Mouse (Mus musculus): ENCODE measurements around the gene Capns2. TPM values are rescaled to one million over a fixed set of nuclear protein-coding genes. Genes with fewer than 3 reads are reported as not detected.

Capns2 gene
- polyA plus RNA-seq, 1 experiment from 2014 or later: not detected

DNA sequence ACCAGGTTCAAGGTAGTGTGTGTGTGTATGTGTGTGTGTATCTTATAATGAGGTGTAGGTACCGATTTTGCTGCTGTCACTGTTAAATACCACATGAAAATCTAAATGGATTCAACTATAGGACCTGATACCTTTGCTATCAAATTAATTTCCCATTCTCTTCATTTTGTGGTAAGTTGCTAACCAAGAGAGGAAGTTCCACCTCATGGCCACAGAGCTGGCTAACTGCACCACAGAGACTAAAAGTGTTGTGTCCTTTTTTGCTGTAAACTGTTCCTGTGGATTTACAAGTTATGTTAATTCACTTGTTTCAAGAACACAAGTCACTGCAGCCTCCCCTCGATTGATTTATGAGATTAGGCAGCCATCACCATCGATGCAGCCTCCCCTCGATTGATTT lies 3.4 kb upstream of the Capns2 start:
- no peak overlapping the region for H3K27ac ChIP-seq (ENCODE audit: low read depth, low read length)
- no peak overlapping the region for H3K4me3 ChIP-seq (ENCODE audit: low read depth, low read length)
- H3K4me1 ChIP-seq (replicated peaks; ENCODE audit: control insufficient read depth, insufficient read depth, low read length): no peaks in the 10 kb centered on the region
- H3K27me3 ChIP-seq (ENCODE audit: control insufficient read depth, insufficient read depth, low read length): no peaks in the 10 kb centered on the region
- no peak for DNase-seq (ENCODE audit: low spot score)
- H3K4me2 ChIP-seq (replicated peaks; ENCODE audit: low read depth, low read length): no peak overlapping the region
- no peaks in the 10 kb centered on the region for H3K36me3 ChIP-seq (ENCODE audit: control insufficient read depth, insufficient read depth, low read length)
- 81% methylated on average over 4 of the region's 4 CpGs for WGBS
- no peaks in the 10 kb centered on the region for H3K9me3 ChIP-seq (ENCODE audit: control insufficient read depth, low read length)
- ATAC-seq (ENCODE audit: low FRiP score): no peak
- no peak overlapping the region for H3K9ac ChIP-seq (ENCODE audit: low read depth, low read length)

DNA sequence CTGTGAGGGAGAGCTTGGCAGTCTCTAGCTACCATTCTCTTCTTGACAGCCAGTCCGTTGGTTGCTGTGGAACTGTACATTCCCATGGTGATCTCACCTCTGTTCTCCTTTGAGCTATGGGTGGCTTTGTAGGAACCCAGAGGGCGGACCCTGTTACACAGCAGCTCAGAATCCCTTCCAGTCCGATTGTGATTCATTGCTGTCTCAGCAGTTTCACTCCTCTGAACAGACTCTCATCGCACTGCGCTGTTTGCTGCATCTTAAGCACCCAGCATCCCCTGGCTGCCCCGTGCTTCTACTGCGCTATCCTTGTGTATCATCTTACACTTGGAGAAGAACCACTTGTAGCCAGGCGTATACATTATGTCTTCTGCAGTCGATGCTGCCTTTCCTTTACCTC lies 1.6 kb upstream of the Capns2 start:
- Histone ChIP-seq H3K9ac (ENCODE audit: low read depth, low read length) (no peak overlapping the region), H3K36me3 (ENCODE audit: control insufficient read depth, insufficient read depth, low read length) (no peaks in the 10 kb centered on the region), H3K27me3 (ENCODE audit: control insufficient read depth, insufficient read depth, low read length) (no peaks in the 10 kb centered on the region), H3K4me2 (replicated peaks; ENCODE audit: low read depth, low read length) (no peak overlapping the region), H3K9me3 (ENCODE audit: control insufficient read depth, low read length) (no peaks in the 10 kb centered on the region), H3K4me1 (replicated peaks; ENCODE audit: control insufficient read depth, insufficient read depth, low read length) (no peaks in the 10 kb centered on the region), H3K4me3 (ENCODE audit: low read depth, low read length) (no peak overlapping the region), H3K27ac (ENCODE audit: low read depth, low read length) (no peak overlapping the region)
- DNase-seq (ENCODE audit: low spot score): no peak
- 85% methylated on average over 9 of the region's 9 CpGs for WGBS
- ATAC-seq (ENCODE audit: low FRiP score): no peak

DNA sequence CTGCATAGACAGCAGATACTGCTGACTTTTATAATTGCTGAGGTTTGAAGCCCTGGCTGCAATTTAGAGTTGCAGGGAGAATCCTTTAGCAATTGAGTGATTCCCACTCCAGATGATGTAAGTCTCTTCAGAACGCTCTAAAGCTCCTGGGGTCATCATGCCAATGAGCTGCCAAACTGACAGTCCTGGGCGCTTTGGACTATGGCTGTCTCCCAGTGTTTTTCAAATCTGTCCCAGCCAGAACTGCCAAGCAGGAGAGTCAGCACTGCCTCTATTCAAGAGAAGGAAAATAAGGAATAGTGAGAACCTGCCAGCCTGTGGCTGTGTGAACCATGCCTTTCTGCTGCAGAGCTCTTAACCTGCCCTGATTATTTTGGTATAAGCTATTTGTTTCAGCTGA lies 1.8 kb downstream of the Capns2 start:
- no peak overlapping the region for H3K9ac ChIP-seq (ENCODE audit: low read depth, low read length)
- H3K4me1 ChIP-seq (replicated peaks; ENCODE audit: control insufficient read depth, insufficient read depth, low read length): no peaks in the 10 kb centered on the region
- WGBS: 86% methylated on average over 2 of the region's 2 CpGs

DNA sequence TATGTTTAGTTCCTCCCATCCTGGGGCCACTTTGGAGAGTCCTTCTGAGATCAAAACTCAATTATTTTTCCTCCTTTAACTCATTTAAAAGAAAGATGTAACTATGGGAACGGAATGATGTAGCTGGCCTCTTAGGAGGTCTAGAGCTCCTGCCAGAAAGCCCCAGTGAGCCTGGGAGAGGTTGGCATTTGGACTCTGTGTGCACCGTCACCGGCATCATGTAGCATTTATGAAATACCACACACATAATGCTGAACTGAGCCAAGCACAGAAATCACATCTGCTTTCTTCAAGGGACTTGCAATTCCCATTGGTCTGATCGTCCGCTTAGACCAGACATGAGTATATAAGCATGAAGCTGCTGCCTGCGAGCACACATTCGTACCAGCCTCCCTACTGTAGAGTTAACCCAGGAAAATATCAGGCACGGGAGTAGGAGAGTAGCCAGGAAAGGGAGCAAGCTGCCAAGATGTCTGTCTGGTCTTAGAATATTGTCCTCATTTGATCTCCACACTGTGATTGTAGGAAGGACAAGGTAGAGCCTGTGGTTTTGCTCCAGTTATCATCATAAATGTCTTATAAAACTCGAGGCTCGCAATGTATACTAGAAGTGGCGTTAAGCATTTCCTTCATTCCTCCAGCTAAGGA lies 2.4 kb downstream of the Capns2 start:
- ATAC-seq (ENCODE audit: low FRiP score): no peak
- no peak overlapping the region for H3K4me2 ChIP-seq (replicated peaks; ENCODE audit: low read depth, low read length)
- H3K9ac ChIP-seq (ENCODE audit: low read depth, low read length): no peak overlapping the region
- DNase-seq (ENCODE audit: low spot score): no peak
- no peaks in the 10 kb centered on the region for H3K4me1 ChIP-seq (replicated peaks; ENCODE audit: control insufficient read depth, insufficient read depth, low read length)
- H3K9me3 ChIP-seq (ENCODE audit: control insufficient read depth, low read length): no peaks in the 10 kb centered on the region
- H3K36me3 ChIP-seq (ENCODE audit: control insufficient read depth, insufficient read depth, low read length): no peaks in the 10 kb centered on the region
- no peak overlapping the region for H3K27ac ChIP-seq (ENCODE audit: low read depth, low read length)
- H3K27me3 ChIP-seq (ENCODE audit: control insufficient read depth, insufficient read depth, low read length): no peaks in the 10 kb centered on the region
- no peak overlapping the region for H3K4me3 ChIP-seq (ENCODE audit: low read depth, low read length)
- WGBS: 91% methylated on average over 11 of the region's 11 CpGs

More for the DNA sequence above, 1.8 kb downstream of the Capns2 start:
- Histone ChIP-seq H3K27ac (ENCODE audit: low read depth, low read length) (no peak overlapping the region), H3K4me3 (ENCODE audit: low read depth, low read length) (no peak overlapping the region), H3K36me3 (ENCODE audit: control insufficient read depth, insufficient read depth, low read length) (no peaks in the 10 kb centered on the region), H3K27me3 (ENCODE audit: control insufficient read depth, insufficient read depth, low read length) (no peaks in the 10 kb centered on the region), H3K4me2 (replicated peaks; ENCODE audit: low read depth, low read length) (no peak overlapping the region), H3K9me3 (ENCODE audit: control insufficient read depth, low read length) (no peaks in the 10 kb centered on the region)
- no peak for DNase-seq (ENCODE audit: low spot score)
- no peak for ATAC-seq (ENCODE audit: low FRiP score)

DNA sequence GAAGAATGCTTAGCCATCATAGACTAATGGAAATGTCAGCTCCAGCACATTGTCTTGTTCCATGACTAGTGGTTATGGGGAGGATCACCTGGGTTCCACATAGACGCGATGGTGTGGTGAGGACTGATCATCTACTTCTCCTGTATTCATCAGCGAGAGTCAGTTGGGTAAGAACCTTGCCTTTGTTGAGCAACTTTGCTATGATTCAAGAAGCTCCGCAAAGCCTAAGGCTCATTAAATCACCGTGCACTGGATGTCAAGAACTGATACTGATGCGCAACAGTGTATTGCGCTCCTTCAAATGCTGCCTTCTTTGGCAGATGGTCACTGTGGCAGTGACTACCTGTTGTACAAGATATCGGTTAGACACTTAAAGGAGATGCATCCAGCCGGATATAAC lies 5.3 kb downstream of the Capns2 start:
- no peaks in the 10 kb centered on the region for H3K36me3 ChIP-seq (ENCODE audit: control insufficient read depth, insufficient read depth, low read length)
- H3K27me3 ChIP-seq (ENCODE audit: control insufficient read depth, insufficient read depth, low read length): no peaks in the 10 kb centered on the region
- no peak overlapping the region for H3K4me3 ChIP-seq (ENCODE audit: low read depth, low read length)
- DNase-seq (ENCODE audit: low spot score) (no peak), ATAC-seq (ENCODE audit: low FRiP score) (no peak)
- no peak overlapping the region for H3K4me2 ChIP-seq (replicated peaks; ENCODE audit: low read depth, low read length)
- no peak overlapping the region for H3K9ac ChIP-seq (ENCODE audit: low read depth, low read length)
- H3K9me3 ChIP-seq (ENCODE audit: control insufficient read depth, low read length): no peaks in the 10 kb centered on the region
- H3K27ac ChIP-seq (ENCODE audit: low read depth, low read length): no peak overlapping the region
- H3K4me1 ChIP-seq (replicated peaks; ENCODE audit: control insufficient read depth, insufficient read depth, low read length): no peaks in the 10 kb centered on the region
- 95% methylated on average over 9 of the region's 9 CpGs for WGBS

DNA sequence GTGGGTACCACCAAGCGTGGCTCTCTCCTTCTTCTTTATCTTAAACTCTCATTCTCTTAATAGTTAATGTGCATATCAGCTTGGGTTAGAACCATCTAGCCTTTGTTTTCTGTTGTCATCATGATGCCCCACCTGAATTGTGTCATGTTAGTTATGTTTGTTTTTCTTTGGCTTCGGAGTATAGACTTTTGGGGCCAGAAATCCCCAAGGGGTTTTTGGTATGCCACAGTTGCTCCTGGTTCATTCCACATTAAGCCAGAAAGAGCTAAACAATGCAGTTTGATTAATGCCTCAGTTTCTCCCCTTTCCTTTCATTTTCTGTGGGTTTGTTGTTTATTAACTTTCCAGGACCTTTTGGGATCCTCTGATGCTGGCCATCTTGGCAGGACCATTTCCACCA lies 7.2 kb downstream of the Capns2 start:
- H3K9me3 ChIP-seq (ENCODE audit: control insufficient read depth, low read length): no peaks in the 10 kb centered on the region

DNA sequence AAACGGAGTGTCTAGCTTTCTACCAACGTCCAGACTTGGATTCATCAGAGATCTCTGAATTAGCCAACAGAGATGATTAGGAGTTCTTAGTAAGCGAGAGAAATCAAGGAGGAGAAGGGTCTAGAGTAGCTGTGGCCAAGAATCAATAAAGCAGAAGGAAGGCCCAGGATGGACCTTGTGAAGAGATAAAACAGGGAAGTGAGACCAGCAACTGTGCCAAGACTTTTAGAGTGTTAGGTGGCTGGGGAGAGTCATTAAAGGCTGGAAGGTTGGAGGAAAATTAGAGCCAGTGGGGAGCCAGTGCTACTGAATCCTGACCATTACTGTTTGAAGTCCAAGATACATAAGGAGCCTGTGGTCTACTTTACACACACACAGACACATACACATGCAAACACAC lies 10.3 kb downstream of the Capns2 start:
- no peak overlapping the region for H3K4me3 ChIP-seq (ENCODE audit: low read depth, low read length)
- H3K4me1 ChIP-seq (replicated peaks; ENCODE audit: control insufficient read depth, insufficient read depth, low read length): no peaks in the 10 kb centered on the region
- 87% methylated on average over 3 of the region's 3 CpGs for WGBS
- H3K27ac ChIP-seq (ENCODE audit: low read depth, low read length): no peak overlapping the region
- H3K27me3 ChIP-seq (ENCODE audit: control insufficient read depth, insufficient read depth, low read length): no peaks in the 10 kb centered on the region
- no peak overlapping the region for H3K9ac ChIP-seq (ENCODE audit: low read depth, low read length)
- H3K4me2 ChIP-seq (replicated peaks; ENCODE audit: low read depth, low read length): no peak overlapping the region
- no peaks in the 10 kb centered on the region for H3K9me3 ChIP-seq (ENCODE audit: control insufficient read depth, low read length)
- H3K36me3 ChIP-seq (ENCODE audit: control insufficient read depth, insufficient read depth, low read length): no peaks in the 10 kb centered on the region
- no peak for ATAC-seq (ENCODE audit: low FRiP score)
- DNase-seq (ENCODE audit: low spot score): no peak

More for the DNA sequence above, 7.2 kb downstream of the Capns2 start:
- Histone ChIP-seq H3K27me3 (ENCODE audit: control insufficient read depth, insufficient read depth, low read length) (no peaks in the 10 kb centered on the region), H3K4me3 (ENCODE audit: low read depth, low read length) (no peak overlapping the region), H3K36me3 (ENCODE audit: control insufficient read depth, insufficient read depth, low read length) (no peaks in the 10 kb centered on the region), H3K4me2 (replicated peaks; ENCODE audit: low read depth, low read length) (no peak overlapping the region), H3K4me1 (replicated peaks; ENCODE audit: control insufficient read depth, insufficient read depth, low read length) (no peaks in the 10 kb centered on the region), H3K9ac (ENCODE audit: low read depth, low read length) (no peak overlapping the region), H3K27ac (ENCODE audit: low read depth, low read length) (no peak overlapping the region)
- 84% methylated on average over 2 of the region's 2 CpGs for WGBS
- DNase-seq (ENCODE audit: low spot score) (no peak), ATAC-seq (ENCODE audit: low FRiP score) (no peak)

DNA sequence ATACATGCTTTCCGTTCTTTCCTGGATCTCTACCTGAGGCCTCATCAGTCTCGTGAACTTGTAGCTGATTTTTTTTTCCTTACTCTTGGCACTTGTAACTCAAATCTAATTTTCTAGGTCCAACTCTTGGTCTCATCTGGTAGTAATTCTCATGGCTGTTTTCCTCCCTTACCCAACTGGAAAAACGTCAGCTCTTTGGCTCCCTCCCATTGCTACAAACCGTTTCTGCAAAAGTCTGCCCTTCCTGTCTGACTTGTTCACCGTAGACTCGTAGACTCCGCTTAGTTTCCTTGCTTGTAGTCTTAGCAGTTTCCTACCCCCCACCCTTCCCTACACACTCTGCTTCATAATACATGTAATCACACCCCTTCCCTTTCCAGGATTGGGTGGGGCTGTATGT lies 12.2 kb downstream of the Capns2 start:
- 81% methylated on average over 7 of the region's 7 CpGs for WGBS
- no peaks in the 10 kb centered on the region for H3K4me1 ChIP-seq (replicated peaks; ENCODE audit: control insufficient read depth, insufficient read depth, low read length)
- H3K27me3 ChIP-seq (ENCODE audit: control insufficient read depth, insufficient read depth, low read length): no peaks in the 10 kb centered on the region
- no peak overlapping the region for H3K4me3 ChIP-seq (ENCODE audit: low read depth, low read length)
- H3K9ac ChIP-seq (ENCODE audit: low read depth, low read length): no peak overlapping the region
- no peaks in the 10 kb centered on the region for H3K9me3 ChIP-seq (ENCODE audit: control insufficient read depth, low read length)
- no peak for DNase-seq (ENCODE audit: low spot score)
- no peak for ATAC-seq (ENCODE audit: low FRiP score)
- H3K36me3 ChIP-seq (ENCODE audit: control insufficient read depth, insufficient read depth, low read length): no peaks in the 10 kb centered on the region
- no peak overlapping the region for H3K27ac ChIP-seq (ENCODE audit: low read depth, low read length)
- no peak overlapping the region for H3K4me2 ChIP-seq (replicated peaks; ENCODE audit: low read depth, low read length)

DNA sequence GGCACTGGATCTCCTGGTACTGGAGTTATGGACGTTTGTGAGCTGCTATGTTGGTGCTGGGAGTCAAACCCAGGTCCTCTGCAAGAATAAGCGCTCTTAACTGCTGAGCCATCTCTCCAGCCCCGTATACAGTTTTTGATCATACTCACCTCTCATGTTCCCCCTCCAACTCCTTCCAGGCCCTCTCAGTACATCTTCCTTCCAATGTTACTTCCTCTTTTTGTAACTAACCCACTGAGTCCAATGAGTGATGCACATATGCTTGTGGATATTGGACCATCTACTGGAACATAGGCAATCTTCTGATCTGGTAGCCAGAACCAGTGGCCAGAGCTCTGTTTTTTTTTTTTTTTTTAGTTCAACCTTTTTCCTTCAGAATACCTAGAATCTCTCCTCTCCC lies 14.9 kb downstream of the Capns2 start:
- DNase-seq (ENCODE audit: low spot score) (no peak), ATAC-seq (ENCODE audit: low FRiP score) (no peak)
- H3K4me3 ChIP-seq (ENCODE audit: low read depth, low read length): no peak overlapping the region
- H3K27ac ChIP-seq (ENCODE audit: low read depth, low read length): no peak overlapping the region
- no peak overlapping the region for H3K4me2 ChIP-seq (replicated peaks; ENCODE audit: low read depth, low read length)
- H3K9ac ChIP-seq (ENCODE audit: low read depth, low read length): no peak overlapping the region
- H3K27me3 ChIP-seq (ENCODE audit: control insufficient read depth, insufficient read depth, low read length): no peaks in the 10 kb centered on the region
- 75% methylated on average over 3 of the region's 3 CpGs for WGBS
- H3K4me1 ChIP-seq (replicated peaks; ENCODE audit: control insufficient read depth, insufficient read depth, low read length): no peaks in the 10 kb centered on the region
- H3K36me3 ChIP-seq (ENCODE audit: control insufficient read depth, insufficient read depth, low read length): no peaks in the 10 kb centered on the region
- no peaks in the 10 kb centered on the region for H3K9me3 ChIP-seq (ENCODE audit: control insufficient read depth, low read length)
